Mouse (Mus musculus) adrenal gland, postnatal 25 days (tissue): ENCODE measurements at regions not wholly inside any gene's neighbourhood (a gene's known extent, or its start where the extent isn't known, plus 50 kb on each side); places are given as distances from the start of the nearest gene placed in this dataset.

Source experiments
- DNase-seq: peaks from one replicate; pipeline ENCODE4 v3.0.0; 2021; ENCODE audit warnings: mixed read lengths

DNA sequence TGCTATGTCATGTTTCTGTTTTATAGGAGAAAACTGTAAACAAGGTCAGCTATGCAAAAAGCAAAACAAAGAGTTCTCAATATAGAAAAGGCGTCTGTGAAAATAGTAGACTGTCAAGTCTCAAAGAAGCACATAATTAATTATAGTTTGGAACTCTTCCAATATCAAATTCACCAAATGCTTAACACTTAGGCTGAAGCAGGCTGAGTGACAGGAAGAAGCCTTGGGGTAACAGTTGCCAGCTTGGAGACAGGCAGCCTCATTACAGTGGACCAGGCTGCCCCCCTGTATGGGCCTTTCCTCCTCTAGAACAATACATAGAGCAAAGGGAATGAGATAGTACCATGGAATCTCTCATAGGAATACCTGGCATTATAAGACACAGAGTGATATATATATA lies 364.8 kb upstream of the Tenm2 start:
- DNase-seq = no peak

DNA sequence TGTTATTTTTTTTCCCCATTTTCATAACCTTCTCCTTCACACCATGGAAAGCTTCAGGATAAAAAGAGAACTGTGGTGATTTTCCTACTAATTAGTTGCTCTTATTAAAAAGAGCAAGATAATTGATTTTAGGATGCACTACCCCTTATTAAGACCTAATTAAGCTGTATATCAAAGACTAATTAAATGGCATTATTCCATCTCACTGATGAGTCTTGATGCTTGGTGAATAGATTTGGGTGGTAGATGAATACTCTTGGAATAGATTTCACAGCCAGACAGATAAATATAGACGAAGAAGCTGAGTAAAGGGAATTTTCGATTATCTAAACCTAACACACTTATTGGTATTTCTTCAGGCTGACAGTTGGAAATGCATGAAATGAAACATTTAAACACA lies 346.5 kb upstream of the Tenm2 start:
- no peak for DNase-seq

DNA sequence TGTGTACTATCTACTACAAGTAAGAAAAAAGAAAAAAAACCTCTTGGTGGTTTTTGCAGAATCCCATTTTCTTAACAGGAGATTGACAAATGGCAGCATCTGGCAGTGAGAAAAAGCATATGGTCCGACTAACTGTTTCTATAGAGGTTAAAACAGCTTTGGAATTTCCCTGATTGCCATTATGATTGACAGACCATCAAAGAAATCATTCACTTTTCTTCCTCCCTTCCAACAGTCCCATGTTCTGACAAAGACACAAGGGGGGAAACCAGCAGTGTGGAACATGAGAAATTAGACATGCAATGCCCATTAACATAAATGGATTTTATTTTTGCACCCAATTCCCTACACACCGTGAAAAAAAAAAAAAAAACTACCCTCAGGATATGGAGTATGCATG lies 297.9 kb upstream of the Tenm2 start:
- DNase-seq = no peak

DNA sequence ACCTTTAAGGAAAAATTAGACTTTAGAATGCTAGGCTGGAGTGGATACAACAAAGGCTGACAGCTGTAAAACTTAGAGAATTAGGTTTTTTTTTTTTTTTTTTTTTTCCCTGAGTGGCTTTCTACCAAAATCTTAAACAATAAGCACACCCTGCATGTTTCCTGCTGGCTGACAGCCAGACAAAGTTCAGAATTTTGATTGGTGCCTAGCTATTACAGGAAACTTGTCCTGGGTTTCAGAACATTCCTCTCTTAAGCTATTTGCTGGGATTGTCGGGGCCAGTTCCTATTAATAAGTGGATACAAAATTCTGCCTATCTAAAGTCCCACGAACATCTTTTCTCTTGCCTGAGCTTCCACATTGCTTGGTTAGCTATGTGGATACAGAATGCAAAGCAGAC lies 296.7 kb upstream of the Tenm2 start:
- DNase-seq = peak; percentile 7

DNA sequence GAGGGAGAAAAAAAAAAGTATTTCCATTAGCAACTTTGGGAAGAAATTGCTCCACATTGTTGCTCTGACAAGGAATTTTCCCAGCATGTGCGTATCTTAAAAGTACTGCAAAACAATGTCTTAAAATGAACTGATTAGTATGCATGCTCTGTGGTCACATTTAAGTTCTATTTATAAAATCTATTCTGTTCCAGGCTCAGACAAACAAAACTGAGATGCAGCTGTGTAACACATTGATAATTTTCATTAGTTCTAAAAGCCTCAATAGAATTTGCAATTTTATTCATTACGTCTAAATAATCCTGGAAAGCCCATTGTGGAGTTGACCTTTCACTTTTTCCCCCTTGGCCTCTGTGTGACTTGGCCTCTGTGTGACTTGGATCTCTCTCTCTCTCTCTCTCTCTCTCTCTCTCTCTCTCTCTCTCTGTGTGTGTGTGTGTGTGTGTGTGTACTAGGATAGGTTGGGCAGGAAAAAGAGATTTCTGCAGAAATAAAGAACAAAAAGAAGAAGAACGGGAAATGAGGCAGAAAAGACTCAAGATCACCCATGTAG lies 262.8 kb upstream of the Tenm2 start:
- no peak for DNase-seq

DNA sequence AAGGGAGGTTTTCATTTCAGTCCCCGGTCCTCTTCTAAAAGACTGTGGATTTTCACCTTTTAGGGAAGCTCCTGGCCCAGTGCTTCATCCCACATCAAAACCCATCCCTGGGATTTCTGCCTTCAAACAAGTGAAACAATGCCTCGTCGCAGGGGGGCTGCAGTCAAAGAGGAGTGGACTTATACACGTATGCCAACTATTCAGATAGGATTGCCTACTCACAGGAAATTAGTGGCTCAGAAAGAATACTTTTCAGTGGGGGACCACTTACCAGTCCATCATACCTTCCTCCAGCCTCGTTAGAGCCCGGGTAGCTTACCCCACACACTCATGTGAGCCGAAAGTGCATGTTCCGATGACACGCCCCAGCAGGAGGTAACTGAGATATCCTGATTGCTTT lies 262.1 kb upstream of the Tenm2 start:
- DNase-seq = no peak

DNA sequence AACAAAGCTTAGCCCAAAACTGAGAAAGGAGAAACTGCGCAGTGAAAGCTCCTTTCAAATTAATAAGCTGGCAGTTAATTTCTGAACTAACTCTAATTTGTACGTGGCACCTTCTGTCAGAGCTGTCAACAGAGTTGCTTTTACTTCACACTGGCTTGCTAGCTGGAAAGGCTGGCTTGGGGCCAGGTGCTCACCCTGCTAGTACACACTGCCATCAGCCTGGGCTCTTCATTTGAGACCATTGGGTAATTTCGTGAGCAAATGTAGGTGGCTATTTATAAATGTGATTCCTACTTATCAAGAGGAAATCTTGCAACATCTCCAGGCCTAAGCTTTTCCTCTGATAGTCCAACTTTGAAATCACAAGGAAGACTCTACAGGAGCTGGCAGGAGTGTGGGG lies 244.5 kb upstream of the Tenm2 start:
- DNase-seq = peak; percentile 39

DNA sequence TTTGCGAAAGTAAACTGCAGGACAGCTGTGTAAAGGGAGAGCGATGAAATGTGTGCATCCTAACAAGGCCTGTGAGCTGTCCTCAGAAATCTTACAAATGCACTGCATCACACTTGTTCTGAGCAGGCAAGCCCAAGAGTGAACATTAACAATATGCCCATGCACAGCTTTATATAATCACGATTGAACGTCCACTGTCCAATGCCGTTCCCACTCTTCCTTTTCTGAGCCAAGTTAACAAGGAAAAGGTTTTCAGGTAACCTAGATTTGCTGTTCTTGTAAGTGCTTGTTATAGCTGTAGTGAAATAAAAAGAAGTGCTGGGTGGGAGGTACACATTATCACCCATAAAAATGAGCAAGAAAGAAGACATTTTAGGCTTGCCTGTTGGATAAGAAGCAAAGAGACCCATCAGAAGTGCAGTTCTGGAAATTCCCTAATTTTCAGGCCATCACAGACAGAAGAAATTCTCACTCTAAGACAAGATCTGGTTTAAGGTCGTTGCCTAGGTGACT lies 243.3 kb upstream of the Tenm2 start:
- DNase-seq = no peak

DNA sequence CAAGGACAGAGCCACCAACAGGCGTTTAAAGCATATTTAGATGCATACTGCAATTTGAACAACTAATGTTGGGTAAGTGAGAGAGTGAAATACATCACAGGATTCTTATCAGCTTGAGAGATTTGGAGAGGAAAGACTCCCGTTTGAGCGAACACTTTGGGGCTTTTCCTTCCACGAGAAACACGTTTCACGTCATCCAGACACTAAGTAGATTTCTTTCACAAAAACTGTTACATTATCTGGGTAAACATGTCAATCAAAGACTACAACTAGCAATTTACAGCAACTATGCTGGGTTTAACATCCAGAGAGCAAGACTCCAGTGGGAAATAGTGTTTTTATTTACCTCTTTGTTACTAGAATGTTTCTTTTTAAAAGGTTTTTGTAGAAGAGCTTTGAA lies 238.3 kb upstream of the Tenm2 start:
- no peak for DNase-seq

DNA sequence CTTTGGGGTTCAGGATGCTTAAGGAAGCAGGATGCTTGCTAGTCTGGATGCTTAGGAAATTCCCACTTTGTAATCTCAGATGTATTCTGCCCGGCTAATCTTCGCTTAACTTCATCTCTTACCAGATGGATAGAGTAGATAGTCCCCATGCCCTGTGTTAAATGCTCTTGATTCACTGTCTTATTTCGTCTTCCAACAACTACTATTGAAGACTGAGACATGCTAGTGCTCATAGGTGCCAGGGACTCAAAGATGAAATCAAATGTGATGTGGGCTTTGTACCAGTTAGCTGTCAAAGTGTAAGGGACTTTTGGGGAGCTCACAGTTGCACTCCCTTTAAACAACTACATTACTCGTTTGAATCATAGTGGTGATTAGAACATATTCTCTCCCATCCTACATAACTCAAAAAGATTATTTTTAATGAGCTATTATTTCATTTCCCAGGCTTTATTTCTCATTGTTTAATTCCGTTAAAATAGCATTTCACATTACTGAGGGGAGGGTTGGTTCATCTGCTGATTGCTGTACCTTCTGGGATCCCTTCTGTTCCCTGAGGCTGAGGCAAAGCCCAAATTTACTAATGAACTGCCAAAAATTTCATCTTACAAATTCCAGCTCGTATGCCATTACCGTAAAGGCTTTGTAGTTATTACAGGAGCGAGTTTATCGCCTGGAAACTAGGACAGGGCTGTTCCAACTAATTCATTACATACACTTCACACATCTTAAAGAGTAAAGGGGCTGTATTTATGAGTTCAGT lies 228.1 kb upstream of the Tenm2 start:
- no peak for DNase-seq

DNA sequence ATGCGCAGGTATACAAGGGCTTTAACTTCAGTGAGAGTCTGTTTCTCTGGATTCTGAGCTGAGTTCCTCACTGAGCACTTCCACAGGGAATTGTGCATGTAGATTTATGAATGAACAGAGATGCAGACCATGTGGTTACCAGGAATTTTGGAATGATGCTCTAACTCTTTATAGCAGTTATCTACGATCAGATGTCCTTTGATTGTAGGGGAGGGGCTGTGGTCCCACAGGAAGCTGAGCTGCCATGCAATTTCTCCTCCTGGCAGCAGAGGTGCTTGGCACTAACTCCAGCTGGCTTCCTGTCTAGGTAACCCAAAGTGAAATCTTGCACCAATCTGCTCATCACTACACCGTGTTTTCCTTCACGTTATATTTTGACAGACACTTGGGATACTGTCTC lies 226.6 kb upstream of the Tenm2 start:
- DNase-seq = no peak

DNA sequence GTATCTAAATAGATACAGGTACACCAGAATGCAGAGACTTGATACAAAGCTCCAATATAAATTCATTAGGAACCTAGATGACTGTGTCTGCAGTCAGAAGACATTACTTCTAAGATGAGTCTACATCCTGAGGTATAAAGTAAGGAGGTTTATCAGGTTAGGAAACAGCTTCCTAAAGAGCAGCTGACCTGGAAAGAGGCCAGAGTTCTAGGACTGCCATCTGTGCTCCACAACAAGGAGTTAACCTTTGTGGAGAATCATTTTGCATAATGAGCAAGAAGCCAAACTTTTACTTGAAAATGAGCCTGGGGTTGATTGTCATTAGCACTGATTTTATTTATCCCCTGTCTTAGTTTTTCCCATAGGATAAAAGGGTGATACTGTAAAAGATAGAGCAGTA lies 211.6 kb upstream of the Tenm2 start:
- no peak for DNase-seq

DNA sequence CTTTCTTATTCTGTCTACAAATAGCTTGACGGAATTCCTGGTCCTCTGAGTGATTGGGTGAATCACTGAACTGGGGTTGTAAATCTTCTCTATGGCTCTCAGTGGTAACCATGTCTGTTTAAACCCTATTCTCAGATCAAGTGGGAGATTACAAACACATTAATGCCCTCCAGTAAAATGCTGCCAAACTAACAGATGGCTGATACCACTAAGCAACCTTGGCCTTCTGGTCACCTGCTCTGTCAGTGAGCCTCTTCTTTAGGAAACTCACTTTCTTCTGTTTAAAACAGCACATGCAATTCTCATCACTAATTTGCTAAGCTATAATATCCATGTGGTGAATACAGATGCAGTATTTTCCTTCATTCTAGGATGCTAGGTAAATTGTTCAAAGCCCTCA lies 210.9 kb upstream of the Tenm2 start:
- DNase-seq = no peak

DNA sequence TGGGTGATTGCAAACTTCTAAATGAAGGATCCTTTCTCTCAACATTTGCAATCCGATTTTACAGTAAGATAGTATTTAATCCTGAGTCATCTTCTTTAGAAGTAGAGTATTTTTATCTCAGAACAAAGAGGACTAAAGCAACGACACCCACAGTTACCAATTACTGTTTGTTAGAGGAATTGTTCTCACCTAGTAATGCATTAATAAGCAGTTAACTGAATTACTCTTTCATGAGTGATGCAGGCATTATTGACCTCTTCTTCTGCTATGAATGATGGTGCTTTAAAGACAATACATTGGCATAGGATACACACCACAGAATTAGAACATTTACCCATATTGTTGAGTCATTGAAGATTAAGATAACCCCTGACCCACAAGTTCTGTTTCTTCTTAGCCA lies 207.0 kb upstream of the Tenm2 start:
- no peak for DNase-seq

DNA sequence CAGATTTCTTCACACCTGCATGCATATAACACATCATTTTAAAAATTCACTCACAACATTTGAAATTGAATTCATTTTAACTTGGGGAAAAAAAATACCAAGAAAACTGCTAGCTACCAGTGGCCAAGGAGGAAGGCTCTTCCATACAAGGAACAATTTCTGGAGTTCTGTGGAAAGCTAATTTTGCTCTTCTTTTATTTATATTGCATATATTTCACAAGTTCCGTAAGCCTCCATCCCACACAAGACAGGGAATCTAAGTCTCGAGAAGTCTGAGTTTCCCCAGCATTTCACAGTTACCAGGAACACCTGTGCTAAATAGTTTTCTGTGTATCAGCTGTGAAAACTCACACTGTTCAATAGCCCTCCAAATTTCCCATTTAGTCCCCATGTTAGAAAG lies 198.8 kb upstream of the Tenm2 start:
- no peak for DNase-seq

DNA sequence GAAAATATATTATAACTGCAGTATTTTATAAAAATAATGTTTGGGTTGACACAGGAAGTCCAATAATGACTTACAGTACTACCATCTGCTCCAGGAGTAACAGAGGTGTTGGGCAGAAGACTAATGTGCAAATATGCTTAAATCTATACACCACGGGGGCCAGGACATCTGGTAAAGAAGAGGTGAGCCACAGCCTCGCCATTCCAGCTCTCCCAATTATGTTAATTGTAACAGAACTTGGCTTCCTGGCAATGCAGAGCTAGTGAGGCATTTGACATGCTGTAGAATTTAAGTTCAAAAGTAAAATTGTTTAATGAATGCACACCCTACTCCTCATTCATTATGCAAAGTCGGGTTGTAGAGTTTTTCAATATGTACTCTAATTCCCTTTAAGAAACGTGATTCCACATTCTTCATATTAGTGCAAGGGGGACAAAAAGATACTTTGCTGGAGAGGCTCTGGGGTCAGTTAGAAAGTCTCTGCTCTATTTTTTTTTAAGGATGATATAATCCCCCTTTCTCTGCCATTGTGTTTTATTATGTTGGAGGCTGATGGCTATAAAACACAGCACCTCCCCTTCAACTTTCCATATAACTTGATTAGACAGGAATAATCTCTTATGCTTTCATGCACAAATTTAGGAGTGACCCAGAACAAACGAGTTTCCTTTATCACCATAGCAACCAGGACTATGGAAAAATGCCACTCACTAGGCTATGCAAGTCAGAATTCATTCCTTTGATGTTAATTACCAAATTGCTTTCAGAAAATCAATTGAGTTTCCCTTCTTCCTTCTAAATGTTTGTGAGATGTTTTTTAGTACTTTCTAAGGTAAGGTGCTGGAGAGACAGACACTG lies 188.8 kb upstream of the Tenm2 start:
- no peak for DNase-seq

DNA sequence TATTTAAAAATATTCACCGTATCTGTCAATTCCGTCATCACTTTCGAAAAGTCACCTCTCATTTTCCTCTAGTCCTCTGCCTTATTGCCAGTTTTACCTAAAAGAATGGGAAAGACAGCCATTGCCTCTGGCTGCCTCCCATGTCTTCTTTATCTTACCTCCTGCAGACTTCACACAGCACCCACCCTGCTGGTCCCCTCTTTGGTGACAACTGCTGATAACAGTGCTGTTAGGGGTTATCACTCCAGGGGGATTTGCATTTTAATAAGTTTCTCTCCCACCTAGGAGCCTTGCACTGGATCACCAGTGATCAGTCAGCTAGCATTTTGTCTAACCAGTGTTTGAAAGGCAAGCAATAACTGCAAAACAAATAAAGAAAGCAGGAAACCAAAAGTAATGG lies 177.1 kb upstream of the Tenm2 start:
- no peak for DNase-seq

DNA sequence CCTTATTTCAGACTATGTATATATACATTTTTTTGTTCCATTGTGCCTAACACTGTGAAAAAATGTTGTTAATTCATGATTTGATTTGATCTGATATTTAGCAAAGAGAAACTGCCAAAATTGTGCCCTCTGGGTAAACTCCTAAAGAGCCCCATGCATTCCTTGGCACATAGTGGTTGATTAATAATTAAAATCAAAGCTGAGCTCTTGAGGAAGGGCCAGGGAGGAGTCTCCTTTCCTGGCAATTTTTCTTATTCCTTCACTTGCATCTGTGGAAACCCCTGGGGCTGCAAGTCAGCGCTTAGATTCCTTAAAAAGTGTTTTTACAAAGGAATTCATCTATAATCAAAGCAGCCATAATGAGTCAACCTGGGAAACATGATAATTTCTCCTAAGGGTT lies 132.2 kb upstream of the Tenm2 start:
- no peak for DNase-seq

DNA sequence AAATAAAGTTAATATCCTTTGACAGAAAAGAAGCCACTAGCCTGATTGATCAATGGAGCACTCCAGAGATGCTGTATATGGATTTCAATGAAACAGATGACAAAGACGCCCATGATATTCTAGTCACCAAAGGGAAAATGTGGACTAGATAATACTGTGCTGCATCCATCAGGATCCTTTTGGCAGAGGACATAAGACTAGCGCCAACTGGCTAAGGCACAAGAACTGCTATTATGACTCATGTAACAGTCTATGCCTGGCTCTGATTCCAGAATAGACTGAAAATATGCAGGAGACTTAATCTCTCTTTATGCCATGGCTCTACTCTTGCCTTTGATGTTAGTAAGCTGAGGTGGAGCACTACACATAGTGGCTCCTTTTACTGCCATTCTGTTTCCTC lies 128.7 kb upstream of the Tenm2 start:
- DNase-seq = no peak

DNA sequence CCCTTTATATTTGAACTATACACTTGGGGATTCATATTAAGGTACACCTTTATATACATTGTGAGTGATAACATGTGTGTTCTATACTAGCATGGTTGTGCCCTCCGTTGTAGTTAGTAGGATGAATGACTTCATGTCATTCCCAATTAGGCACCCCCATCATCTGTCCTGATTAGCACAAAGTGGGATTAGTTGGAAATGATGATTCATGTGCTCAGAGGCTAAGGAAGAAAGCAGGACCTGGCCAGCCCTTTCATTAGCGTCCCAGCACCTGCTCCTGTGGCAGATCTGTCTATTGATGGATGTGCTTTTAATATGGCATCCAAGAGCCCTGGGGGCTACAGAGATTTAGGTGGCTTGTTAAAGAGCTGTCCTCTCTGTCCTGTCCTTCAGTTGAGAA lies 119.3 kb upstream of the Tenm2 start:
- DNase-seq = no peak

DNA sequence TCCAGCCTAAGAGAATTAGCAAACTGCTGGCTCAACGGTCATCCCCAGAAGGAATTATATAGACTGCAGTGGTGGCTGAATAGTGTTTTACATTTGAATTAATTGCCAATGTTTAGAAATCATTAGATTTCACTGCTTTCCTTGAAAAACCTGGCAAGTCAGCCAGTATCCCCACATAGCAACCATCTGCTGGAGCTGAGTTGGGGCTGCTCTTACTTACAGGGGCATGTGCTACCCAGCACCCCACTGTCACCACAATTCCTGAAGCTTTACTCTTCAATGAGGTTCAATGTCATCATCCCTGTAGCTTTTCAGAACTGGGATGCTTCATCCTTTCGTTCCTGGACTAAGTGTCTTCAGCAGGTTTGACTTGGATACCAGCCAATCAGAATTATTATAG lies 73.9 kb upstream of the Tenm2 start:
- no peak for DNase-seq

DNA sequence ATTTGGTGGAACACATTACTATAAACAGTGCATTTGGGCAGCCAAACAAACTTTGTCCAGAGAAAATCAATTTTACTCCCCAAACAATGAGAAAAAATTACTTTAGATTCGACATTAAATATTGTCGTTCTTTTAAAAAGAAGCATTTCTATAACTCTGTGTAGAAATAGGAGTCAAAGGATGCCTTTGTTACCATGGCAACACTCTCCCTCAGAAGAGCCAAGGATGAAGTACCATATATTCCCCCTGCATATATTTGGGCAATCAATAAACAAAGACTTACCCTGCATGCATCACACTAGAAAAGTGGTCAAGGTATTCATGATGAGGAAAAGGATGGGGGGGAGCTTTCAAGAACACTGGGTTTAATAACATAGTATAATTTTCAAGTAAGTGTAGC lies 70.9 kb upstream of the Tenm2 start:
- DNase-seq = no peak
